Mouse (Mus musculus): ENCODE measurements around the gene Btla.

Gene Btla

DNA sequence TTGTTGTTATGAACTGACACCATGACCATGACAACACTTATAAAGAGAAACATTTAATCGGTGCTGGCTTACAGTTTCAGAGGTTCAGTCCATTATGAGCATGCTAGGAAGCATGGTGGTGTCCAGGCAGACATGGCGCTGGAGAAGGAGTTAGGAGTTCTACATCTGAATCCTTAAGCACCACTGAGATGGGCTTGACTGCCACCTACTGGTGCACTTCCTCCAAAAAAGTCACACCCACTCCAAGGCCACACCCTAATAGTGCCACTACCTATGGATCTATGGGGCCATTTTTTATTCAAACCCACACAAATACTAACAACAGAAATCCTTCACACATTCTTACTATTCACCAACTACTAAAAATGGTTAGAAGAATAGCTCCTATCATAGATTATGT is 35.5 kb downstream of the Btla start:
- peak; percentile 4 for DNase-seq (ENCODE audit: low read depth)

DNA sequence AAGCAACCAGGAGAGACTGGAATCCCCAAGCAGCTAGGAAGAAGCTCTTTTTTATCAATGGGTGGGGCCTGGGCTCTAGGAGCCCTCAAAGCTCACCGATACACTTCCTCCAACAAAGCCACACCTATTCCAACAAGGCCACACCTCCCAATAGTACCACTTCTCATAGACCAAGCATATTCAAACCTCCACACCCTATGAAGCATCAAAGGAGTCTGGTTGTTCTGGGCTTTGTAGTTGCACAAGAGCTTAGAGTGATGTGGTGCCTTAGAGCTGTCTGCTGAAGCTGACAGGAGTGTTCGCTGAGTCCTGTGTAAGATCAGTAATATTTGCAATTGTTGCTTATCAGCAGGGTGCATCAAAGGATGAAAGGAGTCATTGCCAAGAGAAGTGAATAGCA is 37.2 kb downstream of the Btla start:
- DNase-seq (ENCODE audit: low read depth), result no peak

DNA sequence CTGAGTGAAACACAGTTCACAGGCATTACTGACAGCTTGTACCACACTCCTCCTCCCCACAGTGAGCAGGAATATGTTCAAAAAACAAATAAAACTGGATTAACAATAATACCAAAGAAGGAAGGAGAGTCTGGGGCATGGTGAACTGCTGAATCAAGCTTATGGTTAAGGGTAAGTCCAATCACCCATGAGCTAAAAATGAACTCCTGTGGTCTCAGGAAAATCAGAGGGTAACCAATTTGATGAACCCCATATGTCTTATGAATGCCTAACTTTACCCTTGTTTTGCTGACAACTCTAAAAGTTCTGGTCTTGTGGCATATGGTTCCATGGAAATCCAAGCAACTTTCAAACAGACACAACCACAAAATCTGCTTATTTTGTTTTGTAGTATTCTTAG is 37.9 kb downstream of the Btla start:
- no peak for DNase-seq (ENCODE audit: low read depth)

DNA sequence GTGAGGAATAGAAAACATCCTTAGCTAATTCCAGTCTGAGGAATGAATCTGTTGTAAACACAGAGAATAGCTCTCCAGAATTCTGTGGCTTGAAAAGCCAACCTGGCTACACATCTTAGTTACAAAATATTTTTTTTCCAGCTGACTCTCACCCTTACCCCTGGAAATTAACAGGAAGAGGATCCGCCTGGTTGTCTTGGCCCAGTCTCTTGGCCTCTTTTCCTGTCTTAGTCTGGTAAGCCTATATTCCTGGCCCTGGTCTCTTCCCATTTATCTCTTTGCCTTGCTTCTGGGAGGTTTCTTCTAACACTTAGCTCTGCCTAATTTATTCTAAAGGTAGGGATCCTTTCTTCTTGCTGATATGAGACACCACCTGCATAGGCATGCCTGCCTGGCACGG is 45.8 kb downstream of the Btla start:
- no peak for DNase-seq (ENCODE audit: low read depth)

DNA sequence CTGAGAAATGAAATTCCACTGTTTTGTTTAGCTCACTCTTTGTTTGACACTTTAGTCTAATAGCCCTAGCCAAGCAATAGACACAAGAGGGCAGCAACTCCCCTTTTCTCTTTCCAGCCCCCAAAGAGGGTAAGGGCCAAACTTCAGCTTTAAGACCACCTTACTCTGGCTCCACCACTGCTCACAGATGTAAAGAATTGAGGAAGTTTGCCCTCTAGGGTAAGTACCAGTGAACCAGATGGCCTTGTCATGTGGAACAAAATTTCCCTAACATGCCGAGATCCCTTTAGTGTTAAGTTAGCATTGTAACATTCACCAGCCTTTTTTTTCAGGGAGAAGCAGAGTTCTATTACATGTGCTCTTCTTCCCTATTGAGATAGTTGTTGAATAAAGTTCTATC is 59.0 kb downstream of the Btla start:
- DNase-seq (ENCODE audit: low read depth), result no peak

DNA sequence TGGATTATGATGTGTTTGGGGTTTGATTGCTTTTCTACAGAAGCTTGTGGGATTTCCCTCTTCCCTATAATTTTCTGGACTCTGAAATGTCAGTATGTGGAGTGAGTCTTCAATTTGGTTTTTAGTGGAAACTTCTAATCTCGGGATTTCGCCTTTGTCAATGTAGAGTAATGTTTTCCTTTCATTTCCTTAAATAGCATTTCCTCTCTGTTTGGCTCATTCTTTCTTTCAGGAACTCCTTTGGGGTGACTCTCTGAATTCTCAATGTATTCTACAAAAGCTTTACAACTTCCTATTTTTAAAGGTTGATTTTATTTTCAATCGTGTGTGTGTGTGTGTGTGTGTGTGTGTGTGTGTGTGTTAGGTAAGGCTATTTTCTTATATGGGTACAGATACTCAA is 73.7 kb downstream of the Btla start:
- DNase-seq (ENCODE audit: low read depth), result no peak

Data from c-Kit-positive CD71-positive TER-119-negative erythroid progenitor cells, embryonic 14.5 days (primary cell).